Mouse (Mus musculus): ENCODE measurements around the gene Aldh5a1. TPM values are rescaled to one million over a fixed set of nuclear protein-coding genes. Genes with fewer than 3 reads are reported as not detected.
A peak's percentile ranks its signal among the peaks of the same experiment; 100 is the strongest.
"Not testable (repeated sequence)": the region's sequence is repeated elsewhere in the genome, so short reads cannot be mapped to it uniquely, and the experiment has no call there.

Gene Aldh5a1
- polyA plus RNA-seq (2012; rRNA removed) = 16.5 and 17.6 TPM in 2 replicates

GRCm38 (mm10) chr13:24937108-24937838, at the start of gene Aldh5a1:
Aldh5a1 (minus strand) TSS chr13:24937661.
- peak within 1 kb of the TSS; percentile 77 for H3K4me3 ChIP-seq (ENCODE audit: insufficient read depth, low read depth, low read length)
- H3K36me3 ChIP-seq (ENCODE audit: control insufficient read depth, insufficient read depth, low read length) = no peaks in the 10 kb centered on the region
- H3K27ac ChIP-seq (ENCODE audit: insufficient read depth, low read depth, low read length) = peak within 1 kb of the TSS; percentile 78; the same call in 1 of the 2 replicates
- H3K27me3 ChIP-seq (replicated peaks; ENCODE audit: control insufficient read depth, insufficient read depth, low read length) = no peaks in the 10 kb centered on the region
- 1% methylated on average over 75 of the region's 75 CpGs for WGBS
- peaks cover 5% of the 10 kb centered on the region; the same call in 1 of the 2 replicates for H3K4me1 ChIP-seq (ENCODE audit: control insufficient read depth, insufficient read depth, low read length)
- DNase-seq = peak; percentile 81
- TF ChIP-seq CTCF (conservative IDR thresholded peaks at IDR 0.05; ENCODE audit: insufficient read depth, insufficient read length, low read depth, low read length) = peak; percentile 44
- TF ChIP-seq POLR2A (IDR thresholded peaks at IDR 0.05; ENCODE audit: low read depth, low read length) = no peak

- no peak for TF ChIP-seq POLR2A (IDR thresholded peaks at IDR 0.05; ENCODE audit: low read depth, low read length)
- TF ChIP-seq CTCF (conservative IDR thresholded peaks at IDR 0.05; ENCODE audit: insufficient read depth, insufficient read length, low read depth, low read length) = no peak
- Histone ChIP-seq H3K27me3 (replicated peaks; ENCODE audit: control insufficient read depth, insufficient read depth, low read length) (no peaks in the 10 kb centered on the region), H3K27ac (ENCODE audit: insufficient read depth, low read depth, low read length) (no peak overlapping the region), H3K4me3 (ENCODE audit: insufficient read depth, low read depth, low read length) (no peak overlapping the region), H3K36me3 (ENCODE audit: control insufficient read depth, insufficient read depth, low read length) (0 out of 2 replicates have a peak, but pooled peaks cover 2% of the 10 kb centered on the region), H3K4me1 (ENCODE audit: control insufficient read depth, insufficient read depth, low read length) (peaks cover 4% of the 10 kb centered on the region; the same call in 1 of the 2 replicates)
- WGBS = 89% methylated on average over 2 of the region's 2 CpGs
- DNase-seq = no peak
Observed at GRCm38 (mm10) chr13:24985435-24985834, 48.0 kb upstream of the Aldh5a1 start.

- no peak for DNase-seq
- 85% methylated on average over 6 of the region's 6 CpGs for WGBS
Observed at GRCm38 (mm10) chr13:24981031-24981430, 43.6 kb upstream of the Aldh5a1 start.

GRCm38 (mm10) chr13:24977820-24978342, 40.4 kb upstream of the Aldh5a1 start:
- H3K4me3 ChIP-seq (ENCODE audit: insufficient read depth, low read depth, low read length) = no peak overlapping the region
- DNase-seq = peak; percentile 93
- no peaks in the 10 kb centered on the region for H3K36me3 ChIP-seq (ENCODE audit: control insufficient read depth, insufficient read depth, low read length)
- TF ChIP-seq POLR2A (IDR thresholded peaks at IDR 0.05; ENCODE audit: low read depth, low read length) (no peak), CTCF (conservative IDR thresholded peaks at IDR 0.05; ENCODE audit: insufficient read depth, insufficient read length, low read depth, low read length) (no peak)
- no peaks in the 10 kb centered on the region for H3K27me3 ChIP-seq (replicated peaks; ENCODE audit: control insufficient read depth, insufficient read depth, low read length)
- 62% methylated on average over 5 of the region's 5 CpGs for WGBS
- peaks cover 4% of the 10 kb centered on the region for H3K4me1 ChIP-seq (ENCODE audit: control insufficient read depth, insufficient read depth, low read length)
- H3K27ac ChIP-seq (ENCODE audit: insufficient read depth, low read depth, low read length) = no peak overlapping the region

More at GRCm38 (mm10) chr13:24981031-24981430, 43.6 kb upstream of the Aldh5a1 start:
- no peak overlapping the region for H3K4me3 ChIP-seq (ENCODE audit: insufficient read depth, low read depth, low read length)
- H3K36me3 ChIP-seq (ENCODE audit: control insufficient read depth, insufficient read depth, low read length) = no peaks in the 10 kb centered on the region
- TF ChIP-seq CTCF (conservative IDR thresholded peaks at IDR 0.05; ENCODE audit: insufficient read depth, insufficient read length, low read depth, low read length) = no peak
- TF ChIP-seq POLR2A (IDR thresholded peaks at IDR 0.05; ENCODE audit: low read depth, low read length) = no peak
- H3K27me3 ChIP-seq (replicated peaks; ENCODE audit: control insufficient read depth, insufficient read depth, low read length) = no peaks in the 10 kb centered on the region
- peaks cover 4% of the 10 kb centered on the region for H3K4me1 ChIP-seq (ENCODE audit: control insufficient read depth, insufficient read depth, low read length)
- H3K27ac ChIP-seq (ENCODE audit: insufficient read depth, low read depth, low read length) = no peak overlapping the region

GRCm38 (mm10) chr13:24976384-24976783, 38.9 kb upstream of the Aldh5a1 start:
- H3K36me3 ChIP-seq (ENCODE audit: control insufficient read depth, insufficient read depth, low read length) = no peaks in the 10 kb centered on the region
- H3K27ac ChIP-seq (ENCODE audit: insufficient read depth, low read depth, low read length) = no peak overlapping the region
- peaks cover 4% of the 10 kb centered on the region for H3K4me1 ChIP-seq (ENCODE audit: control insufficient read depth, insufficient read depth, low read length)
- DNase-seq = no peak
- H3K27me3 ChIP-seq (replicated peaks; ENCODE audit: control insufficient read depth, insufficient read depth, low read length) = no peaks in the 10 kb centered on the region
- WGBS = 81% methylated on average over 4 of the region's 4 CpGs
- no peak overlapping the region for H3K4me3 ChIP-seq (ENCODE audit: insufficient read depth, low read depth, low read length)
- TF ChIP-seq CTCF (conservative IDR thresholded peaks at IDR 0.05; ENCODE audit: insufficient read depth, insufficient read length, low read depth, low read length) = no peak
- no peak for TF ChIP-seq POLR2A (IDR thresholded peaks at IDR 0.05; ENCODE audit: low read depth, low read length)

- 85% methylated on average over 3 of the region's 3 CpGs for WGBS
- not testable (repeated sequence) for H3K36me3 ChIP-seq (ENCODE audit: control insufficient read depth, insufficient read depth, low read length)
Observed at GRCm38 (mm10) chr13:24971776-24972175, 34.3 kb upstream of the Aldh5a1 start.

GRCm38 (mm10) chr13:24965846-24966201, 28.4 kb upstream of the Aldh5a1 start:
- no peaks in the 10 kb centered on the region for H3K27me3 ChIP-seq (replicated peaks; ENCODE audit: control insufficient read depth, insufficient read depth, low read length)
- H3K36me3 ChIP-seq (ENCODE audit: control insufficient read depth, insufficient read depth, low read length) = no peaks in the 10 kb centered on the region
- 0 out of 2 replicates have a peak, but pooled peaks cover 3% of the 10 kb centered on the region for H3K4me1 ChIP-seq (ENCODE audit: control insufficient read depth, insufficient read depth, low read length)
- TF ChIP-seq POLR2A (IDR thresholded peaks at IDR 0.05; ENCODE audit: low read depth, low read length) = no peak
- TF ChIP-seq CTCF (conservative IDR thresholded peaks at IDR 0.05; ENCODE audit: insufficient read depth, insufficient read length, low read depth, low read length) = no peak
- WGBS = 36% methylated on average over 5 of the region's 5 CpGs
- no peak overlapping the region for H3K27ac ChIP-seq (ENCODE audit: insufficient read depth, low read depth, low read length)
- no peak for DNase-seq
- 0 out of 2 replicates have a peak overlapping the region, but pooled peaks have one; percentile 29 for H3K4me3 ChIP-seq (ENCODE audit: insufficient read depth, low read depth, low read length)

More at GRCm38 (mm10) chr13:24971776-24972175, 34.3 kb upstream of the Aldh5a1 start:
- not testable (repeated sequence) for H3K4me3 ChIP-seq (ENCODE audit: insufficient read depth, low read depth, low read length); DNase-seq; H3K27ac ChIP-seq (ENCODE audit: insufficient read depth, low read depth, low read length); H3K27me3 ChIP-seq (replicated peaks; ENCODE audit: control insufficient read depth, insufficient read depth, low read length); H3K4me1 ChIP-seq (ENCODE audit: control insufficient read depth, insufficient read depth, low read length)
